ENCODE assay signal across 18 mouse cellular contexts in genomic region chr16:91792477-91793196, GRCm38 (mm10).
DNase-seq lines count a peak whose midpoint lies in the region; ATAC-seq and TF ChIP-seq lines count a peak whose summit lies in the region.
"Had no signal": no experiment of that assay in that cellular context is flagged by ENCODE, and none has a peak within 500 bp of the region (broad histone marks: within the 10 kb centered on the region; RNA-seq: fewer than 3 reads in every experiment).

No protein-coding gene starts in this region.

- H3K27me3 ChIP-seq in heart, embryonic 14.5 days (ENCODE audit: control insufficient read depth, insufficient read depth, low read length), result no peaks in the 10 kb centered on the region
- no peaks in the 10 kb centered on the region for H3K27me3 ChIP-seq in liver, adult 2 months (ENCODE audit: control insufficient read depth, insufficient read depth, low read length)
- no peaks in the 10 kb centered on the region; the same call in 1 of the 2 replicates for H3K27me3 ChIP-seq in liver, embryonic 11.5 days (replicated peaks; ENCODE audit: control insufficient read depth, insufficient read depth, low read length)
- H3K27me3 ChIP-seq in liver, postnatal 0 days (ENCODE audit: insufficient read depth, low read length), result no peaks in the 10 kb centered on the region
- H3K27me3 ChIP-seq: embryonic facial prominence, embryonic 12.5 days; forebrain, embryonic 15.5 days; intestine, embryonic 15.5 days; limb, embryonic 12.5 days; neural tube, embryonic 12.5 days had no signal

- no peak for TF ChIP-seq EP300 in liver, postnatal 0 days (IDR thresholded peaks at IDR 0.05; ENCODE audit: low read depth)

- TF ChIP-seq POLR2A in liver, adult 2 months (IDR thresholded peaks at IDR 0.05; ENCODE audit: extremely low read depth, insufficient read depth, low read length), result no peak

- peaks cover 17 to 37% of the 10 kb centered on the region in 2 experiments for H3K4me1 ChIP-seq in heart, embryonic 14.5 days (ENCODE audit: control insufficient read depth in 2 of 2, insufficient read depth in 2 of 2, low read length in 2 of 2)
- H3K4me1 ChIP-seq in liver, adult 2 months (ENCODE audit: control insufficient read depth, insufficient read depth, low read length), result peaks cover 16% of the 10 kb centered on the region
- peaks cover 30% of the 10 kb centered on the region for H3K4me1 ChIP-seq in liver, embryonic 11.5 days (replicated peaks; ENCODE audit: control insufficient read depth, insufficient read depth, low read length)
- peaks cover 38% of the 10 kb centered on the region for H3K4me1 ChIP-seq in liver, postnatal 0 days (ENCODE audit: insufficient read depth)
- H3K4me1 ChIP-seq: embryonic facial prominence, embryonic 12.5 days; forebrain, embryonic 15.5 days; hindbrain, embryonic 10.5 days; intestine, embryonic 15.5 days; neural tube, embryonic 12.5 days had no signal

- peak overlapping the region; percentile 53 to 82; a peak in 3 of 4 replicates for H3K27ac ChIP-seq in heart, embryonic 14.5 days (replicated peaks in 1 of 2; ENCODE audit: control insufficient read depth in 1 of 2, insufficient read depth in 1 of 2, low read depth in 2 of 2, low read length in 2 of 2)
- H3K27ac ChIP-seq in liver, adult 2 months (replicated peaks; ENCODE audit: insufficient read depth, low read depth, low read length), result peak overlapping the region; percentile 33
- H3K27ac ChIP-seq in liver, embryonic 11.5 days (ENCODE audit: low read depth, low read length), result no peak overlapping the region
- H3K27ac ChIP-seq in liver, postnatal 0 days (ENCODE audit: low read depth), result peak overlapping the region; percentile 16; the same call in 1 of the 2 replicates
- H3K27ac ChIP-seq: embryonic facial prominence, embryonic 12.5 days; forebrain, embryonic 15.5 days; hindbrain, embryonic 10.5 days; intestine, embryonic 15.5 days; limb, embryonic 12.5 days; neural tube, embryonic 12.5 days had no signal

- H3K4me2 ChIP-seq in heart, embryonic 14.5 days (ENCODE audit: low read length), result no peak overlapping the region
- no peak overlapping the region for H3K4me2 ChIP-seq in liver, embryonic 11.5 days
- no peak overlapping the region for H3K4me2 ChIP-seq in liver, postnatal 0 days (ENCODE audit: low read depth, low read length)
- H3K4me2 ChIP-seq: embryonic facial prominence, embryonic 12.5 days; forebrain, embryonic 15.5 days; intestine, embryonic 15.5 days; limb, embryonic 12.5 days; midbrain, embryonic 11.5 days; neural tube, embryonic 12.5 days had no signal

- no peaks in the 10 kb centered on the region for H3K9me3 ChIP-seq in heart, embryonic 14.5 days (ENCODE audit: control insufficient read depth, low read length)
- no peaks in the 10 kb centered on the region for H3K9me3 ChIP-seq in liver, embryonic 11.5 days (ENCODE audit: control insufficient read depth, low read length)
- no peaks in the 10 kb centered on the region for H3K9me3 ChIP-seq in liver, postnatal 0 days (ENCODE audit: low read length)
- H3K9me3 ChIP-seq: embryonic facial prominence, embryonic 12.5 days; forebrain, embryonic 15.5 days; hindbrain, embryonic 10.5 days; intestine, embryonic 15.5 days; limb, embryonic 12.5 days; neural tube, embryonic 12.5 days had no signal

- H3K9ac ChIP-seq in heart, embryonic 14.5 days (ENCODE audit: low read length), result no peak overlapping the region
- H3K9ac ChIP-seq in liver, adult 2 months (ENCODE audit: low read depth, low read length), result no peak overlapping the region
- H3K9ac ChIP-seq in liver, embryonic 11.5 days (ENCODE audit: low read depth, low read length), result no peak overlapping the region
- no peak overlapping the region for H3K9ac ChIP-seq in liver, postnatal 0 days (replicated peaks)
- H3K9ac ChIP-seq: embryonic facial prominence, embryonic 12.5 days; forebrain, embryonic 15.5 days; intestine, embryonic 15.5 days; limb, embryonic 12.5 days; neural tube, embryonic 12.5 days had no signal

- no peak overlapping the region for H3K4me3 ChIP-seq in heart, embryonic 14.5 days (ENCODE audit: control insufficient read depth in 1 of 2, insufficient read depth in 1 of 2, low read depth in 1 of 2, low read length in 2 of 2)
- no peak overlapping the region for H3K4me3 ChIP-seq in liver, adult 2 months (ENCODE audit: insufficient read depth, low read depth, low read length)
- H3K4me3 ChIP-seq in liver, embryonic 11.5 days (ENCODE audit: low read depth, low read length), result no peak overlapping the region
- H3K4me3 ChIP-seq in liver, postnatal 0 days (ENCODE audit: low read depth, low read length), result no peak overlapping the region
- H3K4me3 ChIP-seq: embryonic facial prominence, embryonic 12.5 days; forebrain, embryonic 15.5 days; hindbrain, embryonic 10.5 days; intestine, embryonic 15.5 days; limb, embryonic 12.5 days; neural tube, embryonic 12.5 days had no signal

- H3K79me2 ChIP-seq in liver, adult 2 months (ENCODE audit: control insufficient read depth, insufficient read depth, low read length), result peaks cover 13% of the 10 kb centered on the region

- no peak for ATAC-seq in heart, embryonic 14.5 days (ENCODE audit: insufficient number of reproducible peaks, insufficient read depth, low FRiP score, low read depth)
- no peak for ATAC-seq in liver, embryonic 11.5 days (replicated peaks; ENCODE audit: low FRiP score)
- no peak for ATAC-seq in liver, postnatal 0 days
- ATAC-seq: CD4-positive, CD25-positive, alpha-beta regulatory T cell, adult 4 months; forebrain, embryonic 15.5 days; intestine, embryonic 15.5 days had no signal

- intact Hi-C loops in heart, postnatal 25 days (cut with DNase I), result loop anchor here (1.0 kb wide), 1 partner anchor 46 kb away; no protein-coding TSS in a partner anchor

- H3K36me3 ChIP-seq in heart, embryonic 14.5 days (ENCODE audit: control insufficient read depth, insufficient read depth, low read length), result peaks cover 19% of the 10 kb centered on the region
- no peaks in the 10 kb centered on the region for H3K36me3 ChIP-seq in liver, adult 2 months (ENCODE audit: control insufficient read depth, insufficient read depth, low read length)
- peaks cover 10% of the 10 kb centered on the region; the same call in 1 of the 2 replicates for H3K36me3 ChIP-seq in liver, embryonic 11.5 days (ENCODE audit: control insufficient read depth, insufficient read depth, low read length)
- peaks cover 7% of the 10 kb centered on the region; the same call in 1 of the 2 replicates for H3K36me3 ChIP-seq in liver, postnatal 0 days (replicated peaks; ENCODE audit: insufficient read depth, low read length)

- WGBS in heart, embryonic 14.5 days, result 71% methylated on average over 8 of the region's 8 CpGs
- WGBS in liver, adult 2 months, result 74% methylated on average over 8 of the region's 8 CpGs
- 65% methylated on average over 8 of the region's 8 CpGs for WGBS in liver, embryonic 11.5 days
- WGBS in liver, postnatal 0 days (ENCODE audit: insufficient replicate concordance), result 72% methylated on average over 8 of the region's 8 CpGs

- no peak for DNase-seq in heart, postnatal 25 days (ENCODE audit: low spot score)
- no peak for DNase-seq in liver, adult 2 months (ENCODE audit: extremely low read depth, low read depth, low spot score)
- DNase-seq in liver, embryonic 11.5 days (ENCODE audit: low spot score), result no peak
- DNase-seq in induced T-regulatory cell, adult 2 months (ENCODE audit: low read depth), result peak; percentile 25
- DNase-seq in liver, postnatal 0 days, result no peak
- DNase-seq in frontal cortex, postnatal 25 days (ENCODE audit: low spot score in 2 of 2), result no peak
- DNase-seq: cerebellum, adult 8-10 months; layer of hippocampus, adult 9-11 months; lung, adult 18-20 months had no signal

- TF ChIP-seq CTCF in liver, adult 2 months (IDR thresholded peaks at IDR 0.05; ENCODE audit: low read depth, low read length), result no peak
- TF ChIP-seq CTCF in liver, postnatal 0 days (IDR thresholded peaks at IDR 0.05; ENCODE audit: low read depth), result no peak
